Mouse (Mus musculus) thymus, postnatal 0 days (tissue): ENCODE measurements around the gene Gm20388. TPM values are rescaled to one million over a fixed set of nuclear protein-coding genes. Genes with fewer than 3 reads are reported as not detected.

ENCODE experiments used
- DNase-seq: peaks from one replicate; pipeline ENCODE4 v3.0.0-alpha.2; 2015; ENCODE audit warnings: low spot score
- polyA plus RNA-seq: library from polyadenylated mRNA; unstranded; fragments of >200 nt; fragmentation: Nextera tagmentation; extraction: Ambion mirVana; gene quantifications from 2 replicates; pipeline ENCODE4 v1.2.1, GENCODE M21; 2015

Gm20388 gene
- polyA plus RNA-seq, 1 experiment from 2014 or later = not detected

DNA sequence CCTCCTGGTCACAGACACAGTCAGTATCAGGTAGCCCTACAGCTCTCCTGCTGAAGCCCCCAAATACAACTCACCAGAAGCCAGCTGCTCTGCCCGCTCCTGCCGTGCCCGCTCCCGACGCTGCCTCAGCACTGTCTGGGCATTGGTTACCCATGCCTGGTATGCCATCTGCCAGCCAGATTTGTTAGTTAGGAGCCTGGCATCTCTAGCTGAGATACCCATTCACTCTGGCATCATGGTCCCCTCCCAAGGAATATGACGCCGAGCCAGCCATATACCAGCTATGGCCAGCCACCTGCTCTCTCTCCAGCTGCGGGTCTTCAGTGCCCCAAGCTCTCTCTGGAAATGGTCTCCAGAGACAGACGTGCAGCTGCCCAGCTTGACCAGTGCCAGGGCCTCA, 2577.7 kb downstream of the Gm20388 start:
- DNase-seq = no peak

DNA sequence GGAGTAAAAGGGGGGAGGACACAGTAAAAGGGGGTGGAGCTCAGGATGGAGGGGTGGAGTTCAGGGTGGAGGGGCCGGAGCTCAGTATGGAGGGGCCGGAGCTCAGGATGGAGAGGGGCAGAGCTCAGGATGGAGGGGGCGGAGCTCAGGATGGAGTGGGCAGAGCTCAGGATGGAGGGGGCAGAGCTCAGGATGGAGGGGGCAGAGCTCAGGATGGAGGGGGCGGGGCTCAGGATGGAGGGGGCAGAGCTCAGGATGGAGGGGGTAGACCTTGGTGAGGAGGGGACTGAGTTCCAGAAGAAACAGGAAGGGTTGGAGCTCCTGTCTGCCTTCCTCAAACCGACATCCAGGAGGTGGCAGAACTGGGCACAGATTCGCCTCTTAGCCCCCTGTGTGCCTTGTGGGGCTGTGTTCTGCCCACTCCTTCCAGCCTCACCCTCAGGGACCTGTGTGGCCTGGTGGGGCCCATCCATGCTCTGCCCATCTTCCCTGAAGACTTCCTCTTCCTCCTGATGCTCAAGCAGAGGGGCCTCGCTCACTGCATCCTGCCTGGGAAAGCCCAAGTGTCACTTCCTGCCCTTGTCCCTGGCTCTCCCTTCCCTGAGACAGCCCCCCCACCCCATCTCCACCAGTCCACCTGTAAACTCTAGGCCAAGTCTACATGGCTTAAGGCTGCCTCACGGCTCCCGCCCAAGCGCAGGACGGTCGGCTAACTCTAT, 2586.5 kb downstream of the Gm20388 start:
- no peak for DNase-seq

DNA sequence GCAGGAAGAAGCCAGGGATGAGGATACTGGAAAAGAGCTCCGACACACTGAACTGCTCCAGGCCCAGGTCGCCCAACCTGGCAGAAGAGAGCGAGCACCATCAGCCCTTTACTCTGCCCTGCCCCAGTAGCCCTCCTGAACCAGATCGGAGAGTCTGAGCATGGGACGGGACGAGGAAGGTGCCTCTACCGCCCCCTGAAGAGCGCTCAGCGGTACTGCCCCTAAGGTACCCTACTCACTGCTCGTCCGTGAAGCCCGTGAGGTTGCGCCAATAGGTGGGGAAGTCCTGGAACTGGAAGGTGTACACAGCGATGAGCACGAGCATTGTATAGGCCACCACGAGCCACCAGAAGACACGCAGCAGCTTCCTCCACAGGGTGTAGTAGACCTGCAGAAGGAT, 2587.3 kb downstream of the Gm20388 start:
- peak; percentile 33 for DNase-seq

DNA sequence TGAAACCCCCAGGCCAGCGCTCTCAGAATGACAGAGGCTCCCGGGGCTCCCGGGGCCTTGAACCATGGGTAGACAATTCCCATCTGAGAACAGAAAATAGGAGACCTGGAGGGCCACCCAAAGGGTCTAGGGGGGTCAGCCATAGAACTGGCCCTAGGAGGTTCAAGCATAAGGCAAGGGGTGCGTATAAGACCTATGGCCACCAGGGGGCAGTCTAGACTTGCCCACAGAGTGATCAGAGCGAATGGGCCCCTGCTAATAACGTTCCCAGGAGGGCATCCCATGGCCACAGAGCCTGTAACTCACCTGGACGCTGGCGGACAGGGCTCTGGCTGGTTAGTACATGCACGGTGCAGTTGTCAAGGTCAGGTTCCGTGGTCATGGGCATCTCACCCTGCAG, 2590.2 kb downstream of the Gm20388 start:
- peak; percentile 83 for DNase-seq

DNA sequence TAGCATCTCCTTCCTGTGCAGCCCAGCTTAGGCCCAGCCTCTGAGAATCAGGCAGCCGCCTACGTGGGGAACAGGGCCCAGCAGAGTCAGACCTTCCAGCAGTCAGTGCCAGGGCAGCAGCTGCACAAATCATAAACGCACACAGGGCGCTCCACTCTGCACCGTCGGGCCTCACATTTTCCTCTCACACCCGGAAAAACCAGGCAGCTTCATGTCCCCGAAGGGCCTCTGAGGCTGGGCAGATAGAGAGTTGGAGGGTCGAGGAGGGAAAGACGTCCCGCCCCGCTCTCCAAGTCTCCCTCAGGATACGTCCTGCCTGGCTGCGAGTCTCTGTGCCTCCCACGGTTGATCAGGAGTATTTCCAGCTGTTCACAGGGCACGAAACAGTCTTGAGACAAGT, 2600.9 kb downstream of the Gm20388 start:
- no peak for DNase-seq

DNA sequence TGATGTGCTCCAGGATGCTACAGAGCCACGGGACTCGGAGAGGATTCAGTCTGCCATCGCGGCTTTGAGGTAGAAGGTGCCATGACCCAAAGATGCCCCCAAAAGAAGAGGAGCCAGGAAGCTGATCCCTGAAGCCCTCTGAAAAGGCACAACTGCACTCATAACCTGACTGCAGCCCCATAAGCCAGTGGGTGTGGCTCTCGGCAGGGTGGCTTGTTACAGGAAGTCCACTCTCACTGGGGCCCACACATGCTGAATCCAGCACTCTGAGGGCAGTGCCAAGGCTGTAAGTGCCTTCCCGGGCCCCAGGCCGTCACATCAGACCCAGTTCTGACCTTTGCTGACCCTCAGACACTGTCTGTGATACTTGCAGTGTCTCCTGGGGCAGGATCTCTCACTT, 2601.8 kb downstream of the Gm20388 start:
- no peak for DNase-seq

DNA sequence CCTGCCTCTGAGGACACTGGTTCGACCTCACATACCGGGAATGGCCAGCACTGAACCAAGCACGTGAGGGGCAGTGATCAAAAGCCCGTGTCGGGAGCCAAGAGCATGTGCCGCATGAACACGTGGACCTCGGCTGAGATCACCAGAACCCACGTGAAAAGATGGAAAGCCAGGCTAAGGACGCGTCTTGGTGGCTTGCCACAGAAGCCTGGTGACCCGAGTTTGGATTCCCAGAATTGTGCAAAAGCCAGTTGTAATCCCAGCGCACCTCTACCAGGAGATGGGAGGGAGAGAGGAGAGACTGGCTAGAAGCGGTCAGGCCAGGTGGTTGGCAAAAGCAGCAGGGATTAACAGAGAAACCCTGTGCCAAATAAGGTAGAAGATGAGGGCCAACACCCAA, 2605.1 kb downstream of the Gm20388 start:
- no peak for DNase-seq

DNA sequence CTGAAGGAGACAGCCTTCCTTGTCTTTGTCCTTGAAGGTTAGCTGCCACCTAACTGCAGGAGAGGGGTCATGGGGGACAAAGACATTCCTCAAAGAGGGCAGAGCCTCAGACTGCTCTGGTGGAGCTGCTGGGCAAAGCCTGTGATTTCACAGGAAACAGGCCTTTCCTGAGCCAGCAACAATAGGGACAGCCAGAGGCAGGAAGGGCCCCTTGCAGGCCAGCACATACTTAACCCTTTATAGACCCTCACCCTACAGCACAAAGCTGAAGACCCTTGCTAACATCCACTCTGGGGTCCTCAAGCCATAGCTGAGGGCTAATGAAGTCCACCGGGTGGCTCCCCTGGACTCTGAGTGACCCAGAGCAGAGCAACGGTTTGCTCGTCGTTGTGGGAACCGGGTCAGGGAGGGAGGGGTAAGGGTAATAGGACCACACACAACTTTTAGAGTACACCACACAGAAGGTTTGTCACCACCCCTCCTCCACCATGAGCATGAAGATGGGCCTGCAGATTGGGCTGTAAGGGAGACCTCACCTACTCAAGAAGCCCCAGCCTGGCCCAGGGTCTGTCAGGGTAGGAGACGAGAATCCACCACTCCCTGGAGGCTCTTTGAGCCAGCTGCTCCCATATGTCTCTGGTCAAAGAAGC, 2607.0 kb downstream of the Gm20388 start:
- no peak for DNase-seq

DNA sequence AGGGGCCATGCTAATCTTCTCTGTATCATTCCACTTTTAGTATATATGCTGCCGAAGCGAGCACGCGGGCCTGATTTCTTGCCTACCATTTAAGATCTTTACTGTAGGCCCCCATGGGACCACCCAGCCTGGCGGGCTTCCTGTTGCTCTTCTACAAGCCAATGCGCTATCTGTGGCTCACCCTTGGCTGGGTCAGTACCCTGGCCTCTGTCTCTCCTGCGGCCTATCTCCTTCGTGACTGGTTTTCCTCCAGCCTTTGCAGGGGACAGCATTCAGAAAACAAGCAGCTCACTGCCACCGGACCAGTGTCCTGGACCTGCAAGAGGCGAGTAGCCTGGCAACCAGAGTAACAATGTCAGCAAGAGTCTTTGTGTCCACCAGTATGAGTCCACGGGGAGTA, 2610.0 kb downstream of the Gm20388 start:
- DNase-seq = no peak

DNA sequence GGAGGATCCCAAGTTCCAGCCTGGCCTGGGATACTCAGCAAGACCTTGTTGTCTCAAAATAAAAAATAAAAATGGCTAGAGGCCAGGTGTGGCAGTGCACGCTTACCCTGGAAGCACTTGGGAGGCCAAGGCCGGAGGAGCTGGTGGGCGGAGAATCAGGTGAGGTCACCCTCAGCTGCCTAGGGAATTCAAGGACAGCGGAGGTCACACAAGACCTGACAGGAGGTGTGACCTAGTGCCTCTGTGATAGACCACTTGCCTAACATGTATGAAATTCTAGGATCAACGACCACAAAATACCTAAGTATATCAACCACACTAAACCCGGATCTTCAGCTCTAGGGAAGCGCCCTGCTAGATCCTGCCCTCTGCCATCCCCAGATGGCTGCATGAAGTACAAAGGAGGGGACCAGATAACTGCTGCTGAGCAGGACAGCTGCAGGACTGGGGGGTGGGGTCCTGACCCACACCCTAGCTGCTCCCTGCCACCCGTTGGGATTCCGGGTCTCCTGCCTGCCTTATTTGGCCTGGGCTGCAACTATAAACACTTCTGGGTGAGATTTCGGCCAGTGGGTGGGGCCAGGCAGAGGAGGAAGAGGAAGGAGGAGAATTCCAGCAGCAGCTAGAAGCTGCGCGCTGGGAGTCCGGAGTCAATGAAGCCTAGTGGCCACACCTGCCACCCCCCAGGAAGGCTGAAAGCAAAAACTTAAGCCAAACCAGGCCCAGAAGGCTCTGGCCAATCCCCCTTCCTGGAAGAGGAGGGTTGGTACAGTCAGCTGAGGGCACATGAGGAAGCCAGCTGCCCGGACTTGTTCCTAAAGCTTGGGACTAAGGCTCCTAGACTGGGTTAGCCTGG, 2612.4 kb downstream of the Gm20388 start:
- DNase-seq = no peak

DNA sequence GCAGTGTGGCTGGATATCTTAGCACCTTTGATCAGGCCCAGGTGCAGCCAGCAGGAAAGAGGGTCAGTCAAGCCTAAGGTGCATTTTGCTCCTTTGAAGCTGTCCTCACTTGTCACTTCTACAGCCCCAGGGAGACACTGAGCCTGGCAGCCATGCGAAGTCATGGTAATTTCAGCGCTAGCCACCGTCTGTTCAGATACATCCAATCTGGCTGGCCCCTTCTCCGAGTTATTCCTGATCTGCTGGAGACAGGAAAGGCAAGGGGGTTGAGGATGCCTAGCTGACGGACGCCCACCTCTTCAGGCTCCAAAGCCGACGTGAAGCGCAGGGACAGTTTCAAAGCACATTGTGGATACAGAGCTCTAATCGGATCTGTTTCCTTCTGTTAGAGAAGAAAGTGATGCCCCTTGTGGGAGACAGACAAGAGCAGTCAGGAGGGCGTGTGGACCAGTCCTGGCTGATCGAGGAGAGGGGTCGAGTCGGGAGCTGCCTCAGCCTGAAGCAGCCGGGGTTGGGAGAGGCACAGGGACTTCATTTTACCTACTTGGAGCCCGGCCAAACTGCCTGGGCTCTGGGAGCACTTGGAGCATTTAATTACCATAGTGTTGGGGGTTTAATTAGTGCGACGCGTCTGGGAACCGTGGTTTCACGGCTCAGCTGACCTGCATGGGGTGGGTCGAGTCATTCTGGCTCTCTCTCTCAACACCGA, 2613.2 kb downstream of the Gm20388 start:
- DNase-seq = no peak

DNA sequence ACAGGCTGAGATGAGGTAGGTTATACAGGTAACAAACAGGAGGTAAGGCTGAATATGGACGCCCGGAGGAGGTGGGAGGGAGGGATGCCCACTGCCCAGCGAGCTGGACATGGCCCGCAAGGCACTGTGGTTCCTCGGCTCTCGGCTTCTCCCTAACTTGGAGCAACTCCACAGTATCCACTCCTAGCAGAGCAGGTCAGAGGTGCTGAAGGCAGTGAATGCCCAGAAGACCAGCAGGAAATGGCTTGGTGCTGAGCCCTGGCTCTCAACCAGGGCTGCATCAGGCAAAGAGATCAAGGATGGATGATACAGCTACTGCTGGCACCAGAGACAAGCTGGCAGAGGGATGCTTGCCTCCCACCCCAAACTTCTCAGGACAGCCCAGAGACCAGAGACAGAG, 2613.9 kb downstream of the Gm20388 start:
- DNase-seq = no peak

DNA sequence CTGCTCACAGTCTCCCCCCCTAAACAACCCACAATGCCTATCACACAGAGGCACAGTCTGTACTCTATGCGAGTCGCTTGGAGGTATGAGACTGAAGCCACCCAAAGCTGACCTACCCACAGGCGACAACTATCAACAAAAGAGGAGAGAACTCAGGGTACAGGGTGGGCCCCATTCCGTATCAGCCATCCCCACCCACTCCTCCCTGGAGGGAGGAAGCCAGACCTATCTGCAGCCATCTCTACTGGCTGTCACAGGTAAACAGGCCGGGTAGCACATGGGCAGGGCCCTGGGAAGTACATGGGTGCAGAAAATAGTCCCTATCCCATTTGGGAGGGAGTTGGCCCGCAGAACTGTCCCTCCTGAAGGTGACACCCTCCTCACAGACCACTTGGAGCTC, 2614.4 kb downstream of the Gm20388 start:
- DNase-seq = no peak

DNA sequence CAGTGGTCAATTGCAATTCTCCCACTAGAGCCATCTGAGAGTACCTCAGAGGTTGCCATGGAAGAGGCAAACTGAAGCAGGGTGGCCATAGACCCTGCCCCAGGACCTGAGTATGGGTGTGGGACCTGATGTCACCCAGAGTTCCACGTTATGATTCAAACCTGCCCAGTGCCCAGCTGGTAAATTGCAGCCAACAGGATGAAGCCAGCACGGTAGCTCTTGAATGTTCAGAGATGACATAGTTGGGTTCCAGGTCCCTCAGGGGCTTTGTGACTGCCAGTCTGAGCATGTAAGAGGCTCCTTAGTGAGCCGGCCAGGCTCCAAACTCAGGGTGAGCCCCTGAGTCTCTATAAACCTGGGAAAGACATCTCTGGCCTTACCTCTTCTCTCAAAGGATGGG, 2615.4 kb downstream of the Gm20388 start:
- DNase-seq = no peak

DNA sequence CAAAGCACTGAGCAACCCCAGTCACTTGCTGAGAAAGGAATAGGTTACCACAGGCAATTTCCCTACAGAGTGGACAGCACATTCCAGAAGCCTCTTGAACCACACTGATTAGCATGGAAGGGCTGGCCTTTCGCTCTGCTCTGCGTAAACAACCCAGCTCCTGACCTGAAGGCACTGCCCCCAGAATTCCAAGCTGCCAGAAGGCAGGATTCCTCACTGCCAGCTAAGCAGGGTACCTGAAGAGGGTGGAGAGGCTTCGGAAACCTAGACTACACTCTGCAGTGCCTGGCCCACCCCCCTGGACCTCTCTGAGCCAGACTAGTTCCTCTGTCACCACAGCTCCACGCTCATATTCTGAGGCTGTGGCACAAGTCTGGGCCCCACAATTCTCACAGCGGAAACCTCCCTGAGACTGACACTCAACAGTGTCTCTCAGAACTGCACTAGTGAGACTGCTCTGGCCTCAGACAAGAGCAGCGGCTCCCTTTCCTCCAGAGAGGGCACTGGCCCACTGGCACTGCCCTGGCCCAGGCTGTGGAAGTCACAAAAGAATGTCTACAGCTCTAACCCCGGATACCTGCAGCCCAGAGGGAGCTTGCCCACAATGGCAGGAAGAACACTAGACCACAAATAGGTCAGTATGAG, 2616.0 kb downstream of the Gm20388 start:
- peak; percentile 51 for DNase-seq

DNA sequence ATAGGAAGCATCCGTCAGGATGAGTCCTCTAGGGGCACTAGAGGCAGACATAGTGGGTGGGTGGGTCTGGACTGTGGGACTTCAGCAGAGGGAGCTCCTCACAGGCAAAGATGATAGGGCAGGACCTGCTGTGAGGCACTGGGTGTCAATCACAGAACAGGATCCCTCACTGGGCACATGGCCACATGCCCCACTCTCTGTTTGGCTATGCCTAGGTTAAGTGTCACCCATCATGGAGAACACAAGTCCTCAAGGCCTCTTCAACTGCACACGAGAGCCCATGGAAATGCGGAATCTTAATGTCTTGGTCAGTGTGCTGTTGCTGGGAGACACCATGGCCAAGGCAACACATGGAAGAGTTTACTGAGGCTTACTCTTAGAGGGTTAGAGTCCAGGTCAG, 2617.3 kb downstream of the Gm20388 start:
- DNase-seq = no peak

DNA sequence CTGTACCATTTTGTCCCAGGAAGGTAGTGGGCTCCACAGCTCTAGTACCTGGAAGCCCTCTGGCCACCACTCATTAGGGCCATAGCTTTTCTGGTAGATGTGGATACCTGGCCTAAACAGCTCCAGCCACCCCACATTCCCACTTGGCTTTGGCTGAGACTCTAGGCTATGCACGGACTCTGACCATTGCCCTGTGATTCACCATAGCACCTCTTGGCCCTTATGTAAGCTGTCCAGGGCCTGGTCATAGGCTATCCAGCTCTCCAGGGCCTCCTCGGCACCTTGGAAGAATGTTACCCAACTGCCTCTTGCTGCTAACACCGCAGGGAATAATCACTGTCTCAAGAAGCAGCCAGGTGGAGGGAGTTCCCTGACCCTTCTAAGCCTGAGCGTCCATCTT, 2618.5 kb downstream of the Gm20388 start:
- no peak for DNase-seq

DNA sequence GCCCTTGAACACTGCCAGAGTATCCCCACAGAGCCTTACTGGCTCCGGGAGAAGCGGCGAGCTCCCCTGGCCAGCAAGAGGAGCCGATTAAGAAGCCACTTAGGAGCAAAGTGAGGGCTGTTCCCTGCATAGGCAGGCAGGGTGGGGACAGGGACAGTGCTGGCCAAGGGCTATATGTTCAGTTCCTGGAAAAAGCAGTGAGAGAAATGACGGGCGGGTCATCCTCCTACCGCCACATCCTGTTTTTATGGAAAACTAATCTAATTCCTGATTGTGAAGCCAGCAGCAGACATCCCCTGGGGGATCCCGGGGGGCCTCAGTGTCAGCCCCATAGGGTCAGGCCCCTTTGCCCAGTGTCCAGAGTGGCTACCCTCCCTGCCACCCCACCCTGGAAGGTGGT, 2620.7 kb downstream of the Gm20388 start:
- no peak for DNase-seq

DNA sequence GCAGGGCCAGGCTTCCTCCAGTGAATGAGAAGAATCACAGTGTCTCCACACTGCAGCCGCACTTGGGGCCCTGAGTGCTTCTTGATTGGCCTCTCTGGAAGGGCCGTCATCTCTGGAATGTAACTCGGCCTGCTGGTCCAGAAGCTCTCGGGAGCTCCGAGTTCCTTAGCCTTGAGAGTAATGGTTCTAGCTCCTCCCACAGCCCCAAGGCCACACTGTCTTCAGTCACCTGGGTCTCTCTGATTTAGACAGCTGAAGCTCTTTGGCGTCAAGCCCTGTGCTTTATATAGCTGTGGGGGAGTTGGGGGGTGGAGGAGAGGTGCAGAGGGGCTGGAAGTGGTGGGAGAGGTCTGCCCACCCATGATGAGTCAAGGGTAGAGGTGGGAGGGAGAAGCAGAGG, 2626.4 kb downstream of the Gm20388 start:
- no peak for DNase-seq

DNA sequence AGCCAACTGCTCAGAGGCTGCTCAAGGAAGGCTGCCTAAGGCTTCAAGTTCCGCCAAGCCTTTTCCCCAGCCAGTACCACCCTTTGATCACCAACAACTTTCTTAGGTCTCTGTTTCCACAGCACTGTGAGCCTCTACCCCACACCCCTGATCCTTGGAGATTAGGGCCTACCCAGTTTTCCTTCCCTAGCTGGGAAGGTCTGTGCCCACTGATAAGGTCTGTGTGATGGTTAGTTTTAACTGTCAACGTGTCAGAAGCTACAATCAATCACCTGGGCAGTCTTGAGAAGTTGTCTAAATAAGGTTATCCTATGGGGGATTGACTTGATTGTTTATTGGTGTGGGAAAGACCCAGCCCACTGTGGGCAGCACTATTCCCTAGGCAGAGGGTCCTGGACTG, 2627.2 kb downstream of the Gm20388 start:
- DNase-seq = no peak
